Comparison of ENCODE assay signal across 28 mouse cellular contexts in the genomic region with DNA sequence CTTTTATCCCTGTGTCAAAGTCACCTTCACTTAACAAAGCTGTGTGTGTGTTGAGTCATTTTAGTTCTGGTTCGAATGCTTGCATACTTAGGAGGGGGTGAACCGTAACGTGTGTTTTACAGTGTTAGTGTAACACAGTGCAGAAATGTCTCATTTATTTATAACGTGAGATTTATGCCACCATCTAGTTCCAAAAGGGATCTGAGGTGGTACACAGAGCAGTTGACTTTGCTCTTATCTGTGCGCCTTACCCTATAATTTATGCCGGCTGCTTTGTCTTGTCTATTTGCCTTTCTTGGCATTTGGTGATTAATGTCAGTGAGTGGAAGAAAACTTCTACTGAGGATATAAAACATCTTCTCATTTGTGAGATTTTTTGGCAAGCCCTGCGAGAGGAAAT.
DNase-seq lines count a peak whose midpoint lies in the region; ATAC-seq and TF ChIP-seq lines count a peak whose summit lies in the region.
"Had no signal": no experiment of that assay in that cellular context is flagged by ENCODE, and none has a peak within 500 bp of the region (broad histone marks: within the 10 kb centered on the region; RNA-seq: fewer than 3 reads in every experiment).

No protein-coding gene starts in this region.

- no peak for TF ChIP-seq CTCF in lung, embryonic 14.5 days (IDR thresholded peaks at IDR 0.05; ENCODE audit: low read depth)
- no peak for TF ChIP-seq CTCF in lung, adult 2 months (IDR thresholded peaks at IDR 0.05; ENCODE audit: insufficient read depth, low read length)

- H3K4me3 ChIP-seq in lung, embryonic 14.5 days (ENCODE audit: low read depth, low read length), result no peak overlapping the region
- H3K4me3 ChIP-seq in kidney, embryonic 14.5 days (ENCODE audit: low read length), result no peak overlapping the region
- no peak overlapping the region for H3K4me3 ChIP-seq in lung, adult 2 months (replicated peaks; ENCODE audit: extremely low read depth, low read depth, low read length)
- H3K4me3 ChIP-seq: embryonic facial prominence, embryonic 12.5 days; heart, adult 2 months; heart, embryonic 12.5 days; liver, embryonic 12.5 days; stomach, embryonic 15.5 days had no signal

- TF ChIP-seq POLR2A in lung, adult 2 months (IDR thresholded peaks at IDR 0.05; ENCODE audit: borderline replicate concordance, extremely low read depth, low read depth, low read length), result no peak

- peak; percentile 45 for DNase-seq in lung, embryonic 14.5 days
- no peak for DNase-seq in lung, postnatal 25 days (ENCODE audit: low spot score)
- peak; percentile 61 for DNase-seq in kidney, postnatal 14 days
- DNase-seq in cerebellum, postnatal 10 days, result no peak
- DNase-seq in embryo, embryonic 10 days (ENCODE audit: low spot score), result no peak
- DNase-seq in lung, adult 2 months, result no peak
- DNase-seq: adrenal gland, postnatal 36 days; cerebellum, adult 2 months; cerebellum, postnatal 36 days; embryo, embryonic 11 days; gastrocnemius, postnatal 14 days; heart, adult 2 months; heart, postnatal 4 days; left cerebral cortex, postnatal 4 days; liver, postnatal 0 days; lung, postnatal 10 days; midbrain, embryonic 14.5 days; retina, postnatal 1 day; right cerebral cortex, postnatal 14 days had no signal

- H3K9me3 ChIP-seq in lung, embryonic 14.5 days (ENCODE audit: low read depth, low read length), result no peaks in the 10 kb centered on the region
- no peaks in the 10 kb centered on the region for H3K9me3 ChIP-seq in kidney, embryonic 14.5 days (ENCODE audit: control insufficient read depth, low read length)
- H3K9me3 ChIP-seq: embryonic facial prominence, embryonic 12.5 days; liver, embryonic 12.5 days; stomach, embryonic 15.5 days had no signal

- H3K4me2 ChIP-seq in lung, embryonic 14.5 days, result no peak overlapping the region
- no peak overlapping the region for H3K4me2 ChIP-seq in kidney, embryonic 14.5 days (replicated peaks; ENCODE audit: low read depth, low read length)
- H3K4me2 ChIP-seq: embryonic facial prominence, embryonic 12.5 days; heart, embryonic 12.5 days; hindbrain, embryonic 14.5 days; liver, embryonic 12.5 days; stomach, embryonic 15.5 days had no signal

- H3K27ac ChIP-seq in lung, embryonic 14.5 days (ENCODE audit: low read depth), result no peak overlapping the region
- no peak overlapping the region for H3K27ac ChIP-seq in kidney, embryonic 14.5 days (ENCODE audit: low read depth, low read length)
- H3K27ac ChIP-seq: embryonic facial prominence, embryonic 12.5 days; heart, adult 2 months; hindbrain, embryonic 14.5 days; liver, embryonic 12.5 days; stomach, embryonic 15.5 days had no signal

- H3K36me3 ChIP-seq in lung, embryonic 14.5 days (ENCODE audit: insufficient read depth), result no peaks in the 10 kb centered on the region
- H3K36me3 ChIP-seq in kidney, embryonic 14.5 days (ENCODE audit: control insufficient read depth, insufficient read depth, low read length), result no peaks in the 10 kb centered on the region
- H3K36me3 ChIP-seq: embryonic facial prominence, embryonic 12.5 days; heart, embryonic 12.5 days; liver, embryonic 12.5 days; stomach, embryonic 15.5 days had no signal

- ATAC-seq in lung, embryonic 14.5 days (ENCODE audit: insufficient read depth), result 0 out of 2 replicates have a peak, but pooled peaks have one; percentile 39
- peak; percentile 71; the same call in 1 of the 2 replicates for ATAC-seq in kidney, embryonic 14.5 days (ENCODE audit: low FRiP score, low TSS enrichment)
- ATAC-seq: CD4-positive, CD25-positive, alpha-beta regulatory T cell, adult 4 months; forebrain, embryonic 14.5 days; intestine, postnatal 0 days; liver, embryonic 12.5 days; liver, postnatal 0 days had no signal

- H3K4me1 ChIP-seq in lung, embryonic 14.5 days (ENCODE audit: insufficient read depth), result no peaks in the 10 kb centered on the region
- H3K4me1 ChIP-seq in kidney, embryonic 14.5 days (ENCODE audit: control insufficient read depth, insufficient read depth, low read length), result peaks cover 20% of the 10 kb centered on the region
- H3K4me1 ChIP-seq in lung, adult 2 months (ENCODE audit: control insufficient read depth, insufficient read depth, low read length), result no peaks in the 10 kb centered on the region
- H3K4me1 ChIP-seq: embryonic facial prominence, embryonic 12.5 days; heart, embryonic 12.5 days; liver, embryonic 12.5 days had no signal

- 31% methylated on average over 7 of the region's 7 CpGs for WGBS in lung, embryonic 14.5 days
- 14% methylated on average over 7 of the region's 7 CpGs for WGBS in kidney, embryonic 14.5 days
- WGBS in lung, adult 2 months, result 50% methylated on average over 7 of the region's 7 CpGs

- H3K27me3 ChIP-seq in lung, embryonic 14.5 days (ENCODE audit: insufficient read depth, low read length), result no peaks in the 10 kb centered on the region
- H3K27me3 ChIP-seq in kidney, embryonic 14.5 days (ENCODE audit: control insufficient read depth, insufficient read depth, low read length), result no peaks in the 10 kb centered on the region
- H3K27me3 ChIP-seq: embryonic facial prominence, embryonic 12.5 days; heart, embryonic 12.5 days; liver, embryonic 12.5 days; stomach, embryonic 15.5 days had no signal

- H3K9ac ChIP-seq in lung, embryonic 14.5 days, result no peak overlapping the region
- H3K9ac ChIP-seq in kidney, embryonic 14.5 days (ENCODE audit: low read depth, low read length), result no peak overlapping the region
- H3K9ac ChIP-seq: embryonic facial prominence, embryonic 12.5 days; heart, embryonic 12.5 days; hindbrain, embryonic 14.5 days; liver, embryonic 12.5 days; liver, postnatal 0 days; stomach, embryonic 15.5 days had no signal

Comparison
In these comparisons a context has a peak if more than half of its experiments do, and no peak if none do; other contexts are left out.
1. DNase-seq: peak in lung, embryonic 14.5 days (single experiment) and kidney, postnatal 14 days (single experiment); none in lung, postnatal 25 days (single experiment), cerebellum, postnatal 10 days (0 of 2), embryo, embryonic 10 days (single experiment) and lung, adult 2 months (single experiment).